Comparison of ENCODE assay signal across 8 mouse cellular contexts in the genomic region with DNA sequence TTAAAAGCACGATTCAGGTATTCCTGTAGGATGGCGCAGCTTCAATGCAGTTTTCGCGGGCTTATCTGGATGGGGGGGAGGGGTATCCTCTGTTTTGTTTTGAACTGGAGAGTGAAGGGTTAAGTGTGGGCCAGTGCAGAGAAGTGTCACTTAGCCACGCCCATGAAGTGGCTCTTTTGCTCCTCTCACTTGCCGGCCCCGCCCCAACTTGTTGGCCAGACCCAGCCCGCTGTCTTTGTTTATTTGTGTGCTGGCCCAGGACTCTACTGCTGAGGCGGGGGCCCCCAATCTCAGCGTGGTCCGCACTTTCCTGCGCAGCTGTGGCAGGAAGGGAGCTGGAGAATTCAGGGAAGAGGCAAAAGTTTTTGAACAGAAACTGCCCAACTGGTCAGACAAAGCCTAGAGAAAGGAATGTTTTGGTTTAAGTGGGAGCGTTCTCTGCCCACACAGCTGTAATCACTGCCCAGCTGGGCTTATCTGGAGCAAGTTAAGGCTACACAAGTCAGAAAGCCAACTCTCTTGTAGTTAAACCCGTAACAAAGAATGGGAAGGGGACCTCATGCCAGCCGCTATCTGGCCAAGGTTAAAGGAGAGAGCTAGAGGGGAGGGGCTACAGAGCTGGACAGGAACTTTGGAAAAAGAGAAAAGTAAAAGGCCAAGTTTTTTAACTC. TPM values are rescaled to one million over a fixed set of nuclear protein-coding genes. Genes with fewer than 3 reads are reported as not detected.
DNase-seq lines count a peak whose midpoint lies in the region; ATAC-seq lines count a peak whose summit lies in the region.
"Had no signal": no experiment of that assay in that cellular context is flagged by ENCODE, and none has a peak within 500 bp of the region (broad histone marks: within the 10 kb centered on the region; RNA-seq: fewer than 3 reads in every experiment).

No protein-coding gene starts in this region.

- H3K9me3 ChIP-seq in heart, embryonic 12.5 days (replicated peaks): no peaks in the 10 kb centered on the region
- no peaks in the 10 kb centered on the region for H3K9me3 ChIP-seq in limb, embryonic 12.5 days
- H3K9me3 ChIP-seq in neural tube, embryonic 12.5 days: no peaks in the 10 kb centered on the region

- WGBS in heart, embryonic 12.5 days: 0% methylated on average over 14 of the region's 15 CpGs
- WGBS in limb, embryonic 12.5 days: under 1% methylated on average over 14 of the region's 15 CpGs
- 1% methylated on average over 15 of the region's 15 CpGs for WGBS in neural tube, embryonic 12.5 days

- DNase-seq in NIH3T3 (ENCODE audit: low read depth): peak; percentile 63
- DNase-seq in c-Kit-positive CD71-negative TER-119-negative erythroid progenitor cells, embryonic 14.5 days (ENCODE audit: low read depth): peak; percentile 10
- no peak for DNase-seq in ovary, postnatal 36 days (ENCODE audit: low spot score)
- DNase-seq in adrenal gland, adult 8-10 months: no peak

- peak overlapping the region; percentile 58 for H3K4me2 ChIP-seq in heart, embryonic 12.5 days
- H3K4me2 ChIP-seq in limb, embryonic 12.5 days: peak overlapping the region; percentile 41
- peak overlapping the region; percentile 36 for H3K4me2 ChIP-seq in neural tube, embryonic 12.5 days (replicated peaks)

- no peaks in the 10 kb centered on the region for H3K36me3 ChIP-seq in heart, embryonic 12.5 days
- H3K36me3 ChIP-seq in limb, embryonic 12.5 days: no peaks in the 10 kb centered on the region
- no peaks in the 10 kb centered on the region for H3K36me3 ChIP-seq in neural tube, embryonic 12.5 days

- peak; percentile 78 for ATAC-seq in heart, embryonic 12.5 days (ENCODE audit: insufficient number of reproducible peaks, low FRiP score)
- peak; percentile 59; the same call in 1 of the 2 replicates for ATAC-seq in limb, embryonic 12.5 days (ENCODE audit: insufficient number of reproducible peaks, insufficient read depth, low FRiP score, low TSS enrichment, low read depth)
- peak; percentile 92 for ATAC-seq in neural tube, embryonic 12.5 days (ENCODE audit: low FRiP score, low read depth)

- peak overlapping the region; percentile 30 for H3K4me3 ChIP-seq in heart, embryonic 12.5 days
- H3K4me3 ChIP-seq in limb, embryonic 12.5 days (replicated peaks): peak overlapping the region; percentile 21; the same call in 1 of the 2 replicates
- H3K4me3 ChIP-seq in neural tube, embryonic 12.5 days: no peak overlapping the region

- no peaks in the 10 kb centered on the region for H3K4me1 ChIP-seq in heart, embryonic 12.5 days (replicated peaks)
- H3K4me1 ChIP-seq in limb, embryonic 12.5 days (replicated peaks): no peaks in the 10 kb centered on the region
- no peaks in the 10 kb centered on the region for H3K4me1 ChIP-seq in neural tube, embryonic 12.5 days

- H3K9ac ChIP-seq in heart, embryonic 12.5 days: no peak overlapping the region
- H3K9ac ChIP-seq in limb, embryonic 12.5 days (replicated peaks): no peak overlapping the region
- H3K9ac ChIP-seq in neural tube, embryonic 12.5 days: no peak overlapping the region

- no peaks in the 10 kb centered on the region for H3K27me3 ChIP-seq in heart, embryonic 12.5 days (replicated peaks)
- H3K27me3 ChIP-seq in limb, embryonic 12.5 days: no peaks in the 10 kb centered on the region
- H3K27me3 ChIP-seq in neural tube, embryonic 12.5 days (replicated peaks): no peaks in the 10 kb centered on the region

- H3K27ac ChIP-seq in heart, embryonic 12.5 days (ENCODE audit: poor library complexity, severe bottlenecking): 0 out of 2 replicates have a peak overlapping the region, but pooled peaks have one; percentile 27
- no peak overlapping the region for H3K27ac ChIP-seq in limb, embryonic 12.5 days
- H3K27ac ChIP-seq in neural tube, embryonic 12.5 days: no peak overlapping the region

RNA-seq across cellular contexts. Expression of a gene that starts 9.3 kb away (rescaled TPM):
- not detected in 2 replicates for polyA plus RNA-seq in heart, embryonic 12.5 days (2016; fragmentation: Nextera tagmentation; extraction: Ambion mirVana)
- polyA plus RNA-seq in limb, embryonic 12.5 days (2016; fragmentation: Nextera tagmentation; extraction: Ambion mirVana): not detected in 2 replicates
- polyA plus RNA-seq in neural tube, embryonic 12.5 days (2016; fragmentation: Nextera tagmentation; extraction: Ambion mirVana): 0.05 and 0.06 TPM in 2 replicates
- total RNA-seq in adrenal gland, adult 8-10 months (2022): under 1 TPM in 1 of 4 experiments, not detected in 3; 0.30 TPM
- total RNA-seq: left cerebral cortex, postnatal 10 days had no signal

RNA-seq across cellular contexts. Expression of a gene that starts 11.9 kb away (rescaled TPM):
- not detected in 2 replicates for polyA plus RNA-seq in heart, embryonic 12.5 days (2016; fragmentation: Nextera tagmentation; extraction: Ambion mirVana)
- polyA plus RNA-seq in limb, embryonic 12.5 days (2016; fragmentation: Nextera tagmentation; extraction: Ambion mirVana): not detected in 2 replicates
- not detected in 2 replicates for polyA plus RNA-seq in neural tube, embryonic 12.5 days (2016; fragmentation: Nextera tagmentation; extraction: Ambion mirVana)
- total RNA-seq in adrenal gland, adult 8-10 months (2022): not detected
- total RNA-seq: left cerebral cortex, postnatal 10 days had no signal

Comparison
In these comparisons a context has a peak if more than half of its experiments do, and no peak if none do; other contexts are left out.
1. DNase-seq: peak in NIH3T3 (single experiment) and c-Kit-positive CD71-negative TER-119-negative erythroid progenitor cells, embryonic 14.5 days (single experiment); none in ovary, postnatal 36 days (single experiment) and adrenal gland, adult 8-10 months (single experiment).
2. Peak in every context shown above with its lines, with median percentiles within 50 percentile points of each other: ATAC-seq and H3K4me2 ChIP-seq.